Comparison of ENCODE assay signal across 8 mouse cellular contexts in genomic region chr11:94276869-94277337, GRCm38 (mm10). TPM values are rescaled to one million over a fixed set of nuclear protein-coding genes. Genes with fewer than 3 reads are reported as not detected.
DNase-seq lines count a peak whose midpoint lies in the region; ATAC-seq lines count a peak whose summit lies in the region.

No protein-coding gene starts in this region.

- H3K27me3 ChIP-seq in hindbrain, embryonic 15.5 days, result no peaks in the 10 kb centered on the region

- peak overlapping the region; percentile 21; the same call in 1 of the 2 replicates for H3K27ac ChIP-seq in hindbrain, embryonic 15.5 days (replicated peaks)

- no peaks in the 10 kb centered on the region for H3K36me3 ChIP-seq in hindbrain, embryonic 15.5 days

- peaks cover 13% of the 10 kb centered on the region for H3K4me1 ChIP-seq in hindbrain, embryonic 15.5 days (replicated peaks)

- H3K4me3 ChIP-seq in hindbrain, embryonic 15.5 days, result peak overlapping the region; percentile 30

- no peaks in the 10 kb centered on the region for H3K9me3 ChIP-seq in hindbrain, embryonic 15.5 days

- peak; percentile 95 for DNase-seq in R1 (ENCODE audit: low read depth, low spot score)
- peak; percentile 93 to 94 for DNase-seq in cerebellum, postnatal 25 days
- DNase-seq in frontal cortex, postnatal 36 days (ENCODE audit: low spot score in 2 of 2), result peak; percentile 92 to 95
- DNase-seq in left cerebral cortex, adult 11 months (ENCODE audit: low spot score), result peak; percentile 88
- DNase-seq in lung, postnatal 4 days, result peak; percentile 87 to 91
- DNase-seq in retina, postnatal 7 days (ENCODE audit: low read depth, low spot score), result peak; percentile 94
- peak; percentile 73 for DNase-seq in urinary bladder, adult 2 months (ENCODE audit: low spot score)

- WGBS in hindbrain, embryonic 15.5 days, result 5% methylated on average over 20 of the region's 20 CpGs

- H3K9ac ChIP-seq in hindbrain, embryonic 15.5 days, result peak overlapping the region; percentile 34

- H3K4me2 ChIP-seq in hindbrain, embryonic 15.5 days, result peak overlapping the region; percentile 58

- peak; percentile 87 for ATAC-seq in hindbrain, embryonic 15.5 days (ENCODE audit: low FRiP score, low read depth)

RNA-seq across cellular contexts. Expression of gene Gm21885, which starts 4.8 kb away (rescaled TPM):
- 0.66 TPM in 1 of 2 replicates, not detected in the other for polyA plus RNA-seq in hindbrain, embryonic 15.5 days (2015; fragmentation: Nextera tagmentation; extraction: Ambion mirVana)
- not detected in 2 replicates for polyA plus RNA-seq in urinary bladder, adult 2 months (2012; rRNA removed)

RNA-seq across cellular contexts. Expression of gene Wfikkn2, which starts 31.1 kb away (rescaled TPM):
- polyA plus RNA-seq in hindbrain, embryonic 15.5 days (2015; fragmentation: Nextera tagmentation; extraction: Ambion mirVana), result 6.6 and 7.9 TPM in 2 replicates
- 3.6 and 4.7 TPM in 2 replicates for polyA plus RNA-seq in urinary bladder, adult 2 months (2012; rRNA removed)

RNA-seq across cellular contexts. Expression of gene Luc7l3, which starts 44.9 kb away (rescaled TPM):
- polyA plus RNA-seq in hindbrain, embryonic 15.5 days (2015; fragmentation: Nextera tagmentation; extraction: Ambion mirVana), result 126 and 127 TPM in 2 replicates
- 84.6 and 102 TPM in 2 replicates for polyA plus RNA-seq in urinary bladder, adult 2 months (2012; rRNA removed)

RNA-seq across cellular contexts. Expression of gene Ankrd40, which starts 50.9 kb away (rescaled TPM):
- 18.3 and 21.5 TPM in 2 replicates for polyA plus RNA-seq in hindbrain, embryonic 15.5 days (2015; fragmentation: Nextera tagmentation; extraction: Ambion mirVana)
- 65.6 and 75.4 TPM in 2 replicates for polyA plus RNA-seq in urinary bladder, adult 2 months (2012; rRNA removed)

Comparison
In these comparisons a context has a peak if more than half of its experiments do, and no peak if none do; other contexts are left out.
1. Peak in every context shown above with its lines: DNase-seq, ATAC-seq, H3K4me3 ChIP-seq and H3K27ac ChIP-seq.